Mouse (Mus musculus) midbrain, embryonic 10.5 days (tissue): ENCODE measurements around the gene Cacna1e. TPM values are rescaled to one million over a fixed set of nuclear protein-coding genes. Genes with fewer than 3 reads are reported as not detected.
A peak's percentile ranks its signal among the peaks of the same experiment; 100 is the strongest.

Experiments used
- DNase-seq: peaks from one replicate; pipeline ENCODE4 v3.0.0-alpha.2; 2017; ENCODE audit warnings: low spot score
- H3K27ac ChIP-seq: fragments of 300-500 bp; sonication (generic); replicated peaks from 2 replicates; pipeline ENCODE4 v1.5.1; 2016; ENCODE audit warnings: mild to moderate bottlenecking
- H3K27me3 ChIP-seq: fragments of 300-500 bp; sonication (generic); 2 replicates; pipeline ENCODE4 v1.6.1; 2016; ENCODE audit warnings: low read depth, mild to moderate bottlenecking; ENCODE audit not compliant: poor library complexity, severe bottlenecking
- H3K36me3 ChIP-seq: fragments of 300-500 bp; sonication (generic); 2 replicates; pipeline ENCODE4 v1.6.1; 2016; ENCODE audit warnings: mild to moderate bottlenecking, moderate library complexity
- H3K4me1 ChIP-seq: fragments of 300-500 bp; sonication (generic); 2 replicates; pipeline ENCODE4 v1.6.1; 2016
- H3K4me3 ChIP-seq: fragments of 300-500 bp; sonication (generic); 2 replicates; pipeline ENCODE4 v1.5.1; 2016; ENCODE audit warnings: mild to moderate bottlenecking, moderate library complexity
- H3K9me3 ChIP-seq: fragments of 300-500 bp; sonication (generic); replicated peaks from 2 replicates; pipeline ENCODE4 v1.6.1; 2016; ENCODE audit warnings: mild to moderate bottlenecking
- WGBS: fragments of 180-500 bp; shearing (Covaris S2); methylation state at CpG from one replicate; pipeline ENCODE4 v1.1.7; 2016; 5-methylcytosine and 5-hydroxymethylcytosine counted together
- polyA plus RNA-seq: library from polyadenylated mRNA; unstranded; fragments of >200 nt; fragmentation: Nextera tagmentation; extraction: Ambion mirVana; gene quantifications from 2 replicates; pipeline ENCODE4 v1.2.1, GENCODE M21; 2016

The Cacna1e gene
- 1.3 and 1.5 TPM in 2 replicates for polyA plus RNA-seq

DNA sequence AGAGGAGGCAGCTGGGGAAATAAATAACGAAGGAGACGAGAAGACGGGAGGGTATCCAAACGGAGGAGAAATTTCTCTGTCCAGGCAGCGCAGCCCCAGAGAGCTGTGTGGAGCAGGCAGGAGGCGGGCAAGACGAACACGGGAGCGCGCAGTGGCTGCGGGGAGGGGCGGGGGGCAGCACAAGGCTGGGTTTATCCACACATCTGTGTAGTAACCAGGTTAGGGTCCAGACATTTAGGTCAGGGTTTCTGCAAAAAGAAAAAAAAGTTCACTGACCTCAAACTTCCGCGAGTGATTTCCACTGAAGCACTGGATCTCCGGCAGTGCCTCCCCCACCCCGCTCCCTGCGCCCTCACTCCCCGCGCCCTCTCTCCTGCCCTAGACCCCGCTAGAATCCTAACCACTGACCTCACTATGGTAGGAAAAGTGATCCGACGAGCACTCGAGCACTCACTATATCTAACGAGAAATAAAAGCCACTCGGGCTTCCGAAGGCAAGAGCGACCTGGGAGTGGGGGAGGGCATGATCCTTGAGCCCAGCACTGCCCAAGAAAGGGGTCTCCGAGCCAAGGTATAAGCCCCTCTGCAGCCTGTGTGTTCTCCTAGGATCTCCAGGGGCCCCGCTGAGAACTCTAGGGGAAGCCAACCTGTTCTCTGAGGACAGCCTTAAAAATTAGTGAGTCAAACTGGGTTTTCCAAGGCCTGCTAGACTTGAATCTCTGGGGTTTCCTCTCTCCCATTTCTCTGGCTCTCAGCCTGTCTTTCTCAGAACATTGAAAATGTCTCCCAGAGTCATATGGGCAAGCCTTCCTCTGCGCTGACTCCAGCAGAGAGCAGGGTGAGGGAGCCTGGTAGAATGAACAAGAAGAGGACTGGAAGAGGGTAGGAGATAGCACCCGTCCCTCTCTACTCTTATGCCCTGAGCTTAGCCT lies at the start of gene Cacna1e:
Gene Cacna1e, minus strand, starts transcription at position 227 of the 932 bp plus-strand sequence.
- H3K27ac ChIP-seq: peak within 1 kb of the TSS; percentile 69
- 6% methylated on average over 31 of the region's 31 CpGs for WGBS
- peaks cover 54% of the 10 kb centered on the region for H3K27me3 ChIP-seq
- H3K36me3 ChIP-seq: no peaks in the 10 kb centered on the region
- H3K4me1 ChIP-seq: peaks cover 55% of the 10 kb centered on the region
- H3K9me3 ChIP-seq: no peaks in the 10 kb centered on the region
- DNase-seq: peak; percentile 44
- peak within 1 kb of the TSS; percentile 61 for H3K4me3 ChIP-seq

DNA sequence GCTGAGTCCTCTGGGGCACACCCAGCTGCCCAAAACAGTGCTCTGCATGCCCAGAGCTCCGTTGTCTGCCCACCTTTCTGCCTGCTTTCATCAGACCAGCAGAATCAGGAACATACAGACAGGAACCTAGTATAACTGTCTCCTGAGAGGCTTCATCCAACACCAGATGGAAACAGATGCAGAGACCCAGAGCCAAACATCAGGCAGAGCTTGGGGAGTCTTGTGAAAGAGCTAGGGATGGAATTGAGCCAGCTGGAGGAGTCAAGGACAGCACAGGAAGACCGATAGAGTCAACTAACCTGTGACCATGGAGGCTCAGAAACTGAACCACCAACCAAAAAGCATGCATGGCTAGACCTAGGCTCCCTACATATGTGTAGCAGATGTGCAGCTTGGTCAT lies 34.1 kb upstream of the Cacna1e start:
- Histone ChIP-seq H3K36me3 (no peaks in the 10 kb centered on the region), H3K27ac (no peak overlapping the region), H3K4me1 (no peaks in the 10 kb centered on the region), H3K4me3 (no peak overlapping the region), H3K27me3 (no peaks in the 10 kb centered on the region), H3K9me3 (no peaks in the 10 kb centered on the region)
- no peak for DNase-seq
- WGBS: 83% methylated on average over 2 of the region's 2 CpGs

DNA sequence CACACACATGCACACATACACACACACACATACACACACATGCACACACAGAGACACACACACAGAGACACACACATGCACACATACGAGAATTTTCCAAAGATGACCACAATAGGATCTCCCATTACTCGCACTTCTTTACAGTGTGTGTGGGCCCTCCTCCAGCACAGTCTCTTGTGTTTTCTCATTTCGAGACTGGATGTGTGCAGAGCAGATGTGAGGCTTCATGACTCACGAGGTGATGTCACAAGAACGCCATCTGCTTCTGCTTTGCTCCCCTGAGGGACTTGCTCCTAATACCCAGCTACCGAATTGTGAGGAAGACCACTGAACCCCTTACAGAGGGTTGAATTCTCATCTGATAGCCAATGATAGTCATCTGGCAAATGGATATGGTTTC lies 33.1 kb upstream of the Cacna1e start:
- no peak overlapping the region for H3K27ac ChIP-seq
- no peak overlapping the region for H3K4me3 ChIP-seq
- H3K27me3 ChIP-seq: no peaks in the 10 kb centered on the region
- H3K4me1 ChIP-seq: no peaks in the 10 kb centered on the region
- no peaks in the 10 kb centered on the region for H3K36me3 ChIP-seq
- DNase-seq: no peak
- H3K9me3 ChIP-seq: no peaks in the 10 kb centered on the region
- 91% methylated on average over 6 of the region's 6 CpGs for WGBS

DNA sequence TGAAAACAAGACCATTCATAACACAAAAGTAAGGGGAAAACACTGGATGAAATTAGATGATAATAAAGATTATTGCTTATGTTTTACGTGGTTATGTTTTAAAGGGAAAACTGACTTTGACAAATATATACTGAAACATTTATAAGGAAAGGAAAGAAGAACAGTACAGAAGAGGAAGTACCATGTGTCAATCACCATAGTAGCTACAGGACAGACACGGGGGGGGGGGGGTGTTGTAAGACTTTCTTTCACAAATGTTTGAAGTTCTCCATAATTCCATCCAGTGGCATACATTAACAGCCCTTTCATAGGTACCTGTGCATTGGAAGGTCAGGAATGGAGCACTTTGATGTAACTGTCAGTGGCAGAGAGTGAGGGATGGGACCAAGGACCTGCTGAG lies 25.3 kb upstream of the Cacna1e start:
- Histone ChIP-seq H3K27ac (no peak overlapping the region), H3K36me3 (no peaks in the 10 kb centered on the region), H3K9me3 (peaks cover 8% of the 10 kb centered on the region; the same call in 1 of the 2 replicates), H3K27me3 (no peaks in the 10 kb centered on the region), H3K4me1 (no peaks in the 10 kb centered on the region), H3K4me3 (no peak overlapping the region)
- WGBS: 87% methylated on average over 2 of the region's 2 CpGs
- DNase-seq: no peak

DNA sequence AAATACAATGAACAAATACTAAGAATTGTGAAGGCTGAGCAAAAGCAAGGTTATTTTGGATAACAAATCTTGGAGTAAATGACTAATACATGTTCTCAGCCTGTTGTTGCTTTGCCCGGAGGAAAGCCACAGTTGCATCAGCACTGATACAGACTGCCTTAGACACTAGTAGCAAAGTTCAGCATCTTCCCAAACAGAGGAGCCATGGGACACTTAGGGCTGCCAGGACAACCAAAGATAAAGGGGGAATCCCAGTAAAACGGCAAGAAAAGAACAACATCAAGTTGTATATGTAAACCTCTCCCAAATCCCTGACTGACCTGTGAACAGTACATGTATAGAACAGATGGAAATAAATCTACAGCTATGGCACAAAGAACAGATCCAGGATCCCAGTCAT lies 13.1 kb upstream of the Cacna1e start:
- Histone ChIP-seq H3K4me1 (no peaks in the 10 kb centered on the region), H3K9me3 (0 out of 2 replicates have a peak, but pooled peaks cover 2% of the 10 kb centered on the region), H3K27me3 (no peaks in the 10 kb centered on the region), H3K36me3 (no peaks in the 10 kb centered on the region), H3K27ac (no peak overlapping the region), H3K4me3 (no peak overlapping the region)
- 97% methylated on average over 2 of the region's 2 CpGs for WGBS
- DNase-seq: no peak

DNA sequence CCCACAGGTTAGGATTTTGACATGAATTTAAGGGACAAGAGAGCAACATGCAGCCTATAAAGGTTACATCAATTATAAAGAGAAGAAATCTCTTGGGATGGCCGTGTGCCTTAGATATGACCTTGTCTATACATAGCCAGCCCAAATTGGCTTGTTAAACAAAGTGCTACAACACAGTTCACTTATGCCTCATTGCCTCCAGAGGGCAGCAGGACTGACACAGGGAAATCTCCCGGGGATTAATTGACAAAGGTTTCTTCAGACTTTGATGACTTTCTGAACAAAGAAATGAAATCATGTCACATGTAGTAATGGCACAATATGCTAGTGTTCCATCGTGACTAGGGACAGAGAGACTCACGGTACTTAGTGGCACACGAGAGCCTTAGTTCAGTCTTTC lies 5.9 kb upstream of the Cacna1e start:
- no peaks in the 10 kb centered on the region for H3K36me3 ChIP-seq
- no peak overlapping the region for H3K4me3 ChIP-seq
- 74% methylated on average over 5 of the region's 5 CpGs for WGBS
- H3K27ac ChIP-seq: no peak overlapping the region
- H3K4me1 ChIP-seq: peaks cover 36% of the 10 kb centered on the region
- peaks cover 20% of the 10 kb centered on the region for H3K27me3 ChIP-seq
- 0 out of 2 replicates have a peak, but pooled peaks cover 4% of the 10 kb centered on the region for H3K9me3 ChIP-seq
- no peak for DNase-seq

DNA sequence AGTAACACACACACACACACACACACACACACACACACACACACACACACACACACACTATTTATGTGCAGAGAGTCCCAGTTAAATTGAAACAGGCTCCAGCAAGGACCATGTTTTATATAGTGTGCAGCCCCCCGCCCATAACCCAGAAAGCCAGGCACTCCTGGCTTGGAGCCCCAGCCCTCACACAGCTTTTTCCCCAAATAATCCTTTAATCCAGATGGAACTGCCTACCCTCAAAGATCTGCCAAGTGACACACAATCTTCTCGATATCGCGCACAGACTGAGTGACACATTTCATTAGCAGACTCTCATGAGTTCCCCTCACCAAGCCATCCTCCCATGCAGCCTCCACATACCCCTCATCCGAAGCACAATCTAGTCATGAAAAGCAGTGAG lies 4.2 kb upstream of the Cacna1e start:
- DNase-seq: no peak
- no peak overlapping the region for H3K4me3 ChIP-seq
- H3K27ac ChIP-seq: no peak overlapping the region
- peaks cover 37% of the 10 kb centered on the region for H3K27me3 ChIP-seq
- H3K9me3 ChIP-seq: 0 out of 2 replicates have a peak, but pooled peaks cover 4% of the 10 kb centered on the region
- 87% methylated on average over 5 of the region's 5 CpGs for WGBS
- H3K36me3 ChIP-seq: no peaks in the 10 kb centered on the region
- H3K4me1 ChIP-seq: peaks cover 54% of the 10 kb centered on the region

DNA sequence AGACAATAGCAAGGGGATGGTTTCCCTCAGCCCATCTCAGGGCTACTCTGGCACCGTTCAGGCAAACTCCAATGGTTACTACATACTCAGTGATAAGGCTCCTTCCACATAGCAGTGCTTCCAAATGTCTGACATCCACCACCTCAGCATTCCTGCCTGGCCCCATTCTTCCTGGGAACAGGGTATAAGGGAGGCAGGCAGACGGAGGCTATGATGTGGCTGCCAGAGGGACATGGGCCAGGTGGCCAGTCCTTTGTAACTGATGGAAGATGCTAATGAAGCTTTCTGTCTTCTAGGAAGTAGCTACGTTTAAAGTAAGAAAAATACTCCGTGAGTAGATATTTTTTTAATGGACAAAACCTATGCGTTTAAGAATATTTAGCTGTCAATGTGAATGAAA lies 3.7 kb upstream of the Cacna1e start:
- WGBS: 78% methylated on average over 5 of the region's 5 CpGs
- Histone ChIP-seq H3K9me3 (0 out of 2 replicates have a peak, but pooled peaks cover 4% of the 10 kb centered on the region), H3K27ac (0 out of 2 replicates have a peak overlapping the region, but pooled peaks have one; percentile 71), H3K36me3 (no peaks in the 10 kb centered on the region), H3K4me3 (no peak overlapping the region), H3K27me3 (peaks cover 42% of the 10 kb centered on the region), H3K4me1 (peaks cover 57% of the 10 kb centered on the region)
- DNase-seq: no peak

DNA sequence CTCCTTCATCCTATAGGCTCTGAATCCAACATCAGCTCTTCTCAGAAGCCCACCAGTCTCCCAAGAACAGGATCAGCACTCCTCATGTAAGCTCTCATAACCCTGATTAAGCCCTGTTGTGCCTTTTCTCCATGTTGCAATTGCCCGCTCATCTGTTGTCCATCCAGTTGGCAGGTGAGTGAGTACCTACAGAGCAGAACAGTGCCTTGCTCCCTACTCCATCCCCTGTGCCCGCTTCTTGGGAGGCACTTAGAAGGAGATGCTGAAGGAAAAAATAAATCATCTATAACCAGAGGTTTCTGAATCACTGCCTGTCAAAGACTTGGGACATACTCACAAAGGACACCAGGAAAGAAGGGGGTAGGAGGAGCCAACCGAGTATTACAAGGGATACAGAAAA lies 3.2 kb upstream of the Cacna1e start:
- Histone ChIP-seq H3K9me3 (0 out of 2 replicates have a peak, but pooled peaks cover 3% of the 10 kb centered on the region), H3K4me1 (peaks cover 57% of the 10 kb centered on the region), H3K36me3 (no peaks in the 10 kb centered on the region), H3K27me3 (peaks cover 46% of the 10 kb centered on the region), H3K4me3 (no peak overlapping the region), H3K27ac (0 out of 2 replicates have a peak overlapping the region, but pooled peaks have one; percentile 71)
- WGBS: 79% methylated on average over 3 of the region's 3 CpGs
- DNase-seq: no peak

DNA sequence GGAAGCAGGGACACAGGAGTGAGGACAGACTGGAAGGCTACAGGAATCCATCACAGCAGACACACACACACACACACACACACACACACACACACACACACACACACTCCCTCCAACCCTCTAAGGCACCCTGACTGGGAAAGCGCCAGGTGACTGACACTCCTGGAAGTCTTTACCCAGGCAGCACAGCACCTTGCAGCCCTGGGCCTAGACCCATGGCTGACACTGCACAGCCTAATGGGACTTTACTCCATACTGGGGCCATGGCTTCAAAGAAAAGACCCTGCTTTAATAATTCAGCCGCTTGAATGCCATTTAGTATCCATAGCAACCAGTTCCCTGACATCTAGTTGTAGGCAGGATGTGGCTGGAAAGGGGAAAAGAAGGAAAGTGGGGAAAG lies 2.3 kb upstream of the Cacna1e start:
- no peak overlapping the region for H3K4me3 ChIP-seq
- WGBS: 46% methylated on average over 2 of the region's 2 CpGs
- peaks cover 57% of the 10 kb centered on the region for H3K4me1 ChIP-seq
- H3K9me3 ChIP-seq: no peaks in the 10 kb centered on the region
- H3K27ac ChIP-seq: peak overlapping the region; percentile 71
- no peaks in the 10 kb centered on the region for H3K36me3 ChIP-seq
- DNase-seq: peak; percentile 40
- H3K27me3 ChIP-seq: peaks cover 54% of the 10 kb centered on the region

DNA sequence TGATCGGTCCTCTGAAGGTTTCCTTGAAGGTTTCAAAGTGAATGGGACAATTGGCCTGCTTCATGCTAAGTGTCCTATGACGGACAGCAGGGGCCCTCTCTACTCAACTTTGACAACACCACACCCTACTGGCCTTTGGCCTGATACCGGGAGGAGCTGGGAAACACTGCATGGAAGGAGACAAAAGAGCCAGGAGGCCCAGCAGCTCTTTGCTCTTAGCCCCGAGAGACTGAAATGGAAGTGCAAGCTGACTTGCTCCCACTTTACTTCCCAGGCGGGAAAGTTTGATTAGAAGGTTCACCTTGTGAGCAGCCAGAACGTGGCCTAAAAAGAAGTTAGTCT lies 877 bp upstream of the Cacna1e start:
- H3K36me3 ChIP-seq: no peaks in the 10 kb centered on the region
- peak; percentile 28 for DNase-seq
- 22% methylated on average over 6 of the region's 6 CpGs for WGBS
- H3K9me3 ChIP-seq: no peaks in the 10 kb centered on the region
- peaks cover 57% of the 10 kb centered on the region for H3K4me1 ChIP-seq
- H3K4me3 ChIP-seq: peak overlapping the region; percentile 61
- peaks cover 54% of the 10 kb centered on the region for H3K27me3 ChIP-seq
- H3K27ac ChIP-seq: peak overlapping the region; percentile 69; the same call in 1 of the 2 replicates

DNA sequence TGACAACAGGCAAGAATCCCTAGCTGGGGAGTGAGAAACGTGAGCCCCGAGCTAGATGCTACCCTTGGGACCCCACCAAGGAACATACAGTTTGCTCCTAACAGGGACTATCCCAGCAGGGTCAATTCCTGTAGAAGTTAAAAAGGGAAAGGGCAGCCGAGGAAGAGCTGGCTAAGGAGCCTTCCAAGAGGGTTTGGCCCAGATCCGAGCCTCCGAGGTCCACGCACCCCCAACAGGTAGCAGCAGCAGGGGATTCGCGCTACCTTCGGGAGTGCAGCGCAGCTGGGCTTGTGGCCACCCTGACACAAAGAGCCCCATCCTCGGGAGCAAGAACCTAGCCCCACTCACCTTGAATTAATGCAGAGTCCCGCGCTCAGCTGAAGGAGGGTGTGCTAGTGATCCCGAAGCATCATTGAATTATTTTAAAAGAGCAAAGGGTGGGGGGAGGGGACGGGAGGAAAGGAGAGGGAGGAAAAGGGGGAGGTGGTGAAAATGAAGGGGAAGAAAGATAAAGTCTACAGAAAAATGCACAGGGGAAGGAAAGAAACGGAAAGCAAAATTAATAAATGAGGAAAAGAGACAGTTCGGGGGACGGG lies 607 bp downstream of the Cacna1e start:
- WGBS: 3% methylated on average over 18 of the region's 18 CpGs
- peak overlapping the region; percentile 61 for H3K4me3 ChIP-seq
- H3K27me3 ChIP-seq: peaks cover 48% of the 10 kb centered on the region
- H3K36me3 ChIP-seq: no peaks in the 10 kb centered on the region
- DNase-seq: peak; percentile 26
- peak overlapping the region; percentile 69; the same call in 1 of the 2 replicates for H3K27ac ChIP-seq
- H3K9me3 ChIP-seq: no peaks in the 10 kb centered on the region
- H3K4me1 ChIP-seq: peaks cover 53% of the 10 kb centered on the region

DNA sequence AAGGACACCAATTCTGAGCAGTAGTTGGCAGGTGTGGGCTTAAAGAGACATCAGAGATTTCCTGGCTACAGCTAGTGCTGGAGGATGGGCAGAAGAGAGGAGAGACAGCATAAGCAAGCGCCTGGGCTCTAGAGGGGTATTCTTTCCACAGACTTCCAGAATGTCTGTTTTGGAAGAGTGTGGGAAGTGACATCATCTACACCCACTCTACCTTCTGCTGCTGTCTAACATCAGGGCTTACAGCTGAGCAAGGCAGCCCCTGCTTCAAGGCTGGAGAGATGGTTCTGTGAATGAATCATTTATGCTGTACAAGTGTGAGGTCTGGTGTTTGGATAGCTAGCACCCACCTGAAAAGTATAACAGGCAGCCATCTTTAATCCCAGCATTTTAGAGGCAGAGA lies 18.3 kb downstream of the Cacna1e start:
- DNase-seq: no peak
- WGBS: 86% methylated on average over 1 of the region's 1 CpGs
- Histone ChIP-seq H3K9me3 (no peaks in the 10 kb centered on the region), H3K27me3 (no peaks in the 10 kb centered on the region), H3K4me3 (no peak overlapping the region), H3K36me3 (no peaks in the 10 kb centered on the region), H3K27ac (no peak overlapping the region), H3K4me1 (no peaks in the 10 kb centered on the region)
